9 mouse cellular contexts compared by ENCODE assay signal in genomic region chr11:22002783-22003340, GRCm38 (mm10). TPM values are rescaled to one million over a fixed set of nuclear protein-coding genes. Genes with fewer than 3 reads are reported as not detected.
DNase-seq lines count a peak whose midpoint lies in the region; ATAC-seq and TF ChIP-seq lines count a peak whose summit lies in the region.
"Had no signal": no experiment of that assay in that cellular context is flagged by ENCODE, and none has a peak within 500 bp of the region (broad histone marks: within the 10 kb centered on the region; RNA-seq: fewer than 3 reads in every experiment).

TSS of gene Otx1 (minus strand) at chr11:22002897.

- peaks cover 9 to 16% of the 10 kb centered on the region in 2 experiments for H3K4me1 ChIP-seq in heart, embryonic 14.5 days (ENCODE audit: control insufficient read depth in 2 of 2, insufficient read depth in 2 of 2, low read length in 2 of 2)

- H3K9me3 ChIP-seq in heart, embryonic 14.5 days (ENCODE audit: control insufficient read depth, low read length), result no peaks in the 10 kb centered on the region

- H3K27ac ChIP-seq in heart, embryonic 14.5 days (replicated peaks in 1 of 2; ENCODE audit: control insufficient read depth in 1 of 2, insufficient read depth in 1 of 2, low read depth in 2 of 2, low read length in 2 of 2), result no peak within 1 kb of the TSS

- intact Hi-C loops in left cerebral cortex, postnatal 36 days (cut with DNase I), result loop anchor here (5.0 to 10.0 kb wide), 2 partner anchors 192 to 431 kb away; partner anchors contain the start of genes Mdh1 and Wdpcp

- peak within 1 kb of the TSS; percentile 68 to 72 for H3K4me3 ChIP-seq in heart, embryonic 14.5 days (ENCODE audit: control insufficient read depth in 1 of 2, insufficient read depth in 1 of 2, low read depth in 1 of 2, low read length in 2 of 2)
- peak within 1 kb of the TSS; percentile 40 for H3K4me3 ChIP-seq in myocyte

- peak; percentile 66 to 71 for DNase-seq in cerebellum, postnatal 10 days
- DNase-seq in cerebellum, adult 11 months, result no peak
- DNase-seq in urinary bladder, postnatal 25 days (ENCODE audit: low spot score), result peak; percentile 16
- no peak for DNase-seq in urinary bladder, postnatal 4 days (ENCODE audit: low spot score in 2 of 2)
- peak; percentile 17 to 39 for DNase-seq in left cerebral cortex, postnatal 36 days (ENCODE audit: low spot score in 2 of 2)
- DNase-seq in thymus, adult 18-20 months, result no peak

- TF ChIP-seq POLR2A in myocyte (IDR thresholded peaks at IDR 0.05; ENCODE audit: insufficient read length, low read depth), result no peak

- peak within 1 kb of the TSS; percentile 69 for H3K9ac ChIP-seq in heart, embryonic 14.5 days (ENCODE audit: low read length)

- no peak for ATAC-seq in heart, embryonic 14.5 days (ENCODE audit: insufficient number of reproducible peaks, insufficient read depth, low FRiP score, low read depth)

- peaks cover 69% of the 10 kb centered on the region for H3K27me3 ChIP-seq in heart, embryonic 14.5 days (ENCODE audit: control insufficient read depth, insufficient read depth, low read length)
- no peaks in the 10 kb centered on the region for H3K27me3 ChIP-seq in myocyte (ENCODE audit: control insufficient read depth, insufficient read depth, insufficient read length)

- H3K79me2 ChIP-seq in myocyte (ENCODE audit: control insufficient read depth, insufficient read depth), result no peaks in the 10 kb centered on the region

- peak within 1 kb of the TSS; percentile 97 for H3K4me2 ChIP-seq in heart, embryonic 14.5 days (ENCODE audit: low read length)
- H3K4me2 ChIP-seq in myocyte (ENCODE audit: low read depth), result peak within 1 kb of the TSS; percentile 99

- H3K36me3 ChIP-seq in heart, embryonic 14.5 days (ENCODE audit: control insufficient read depth, insufficient read depth, low read length), result peaks cover 13% of the 10 kb centered on the region
- H3K36me3 ChIP-seq in myocyte (ENCODE audit: control insufficient read depth, insufficient read depth), result no peaks in the 10 kb centered on the region

- WGBS in heart, embryonic 14.5 days, result under 1% methylated on average over 34 of the region's 34 CpGs

- peak within 1 kb of the TSS; percentile 66 for H3ac ChIP-seq in myocyte (ENCODE audit: control insufficient read depth, insufficient read length)

TF ChIP-seq in myocyte, 11 proteins besides CTCF, POLR2A, EP300 and RAD21:
- TF ChIP-seq USF1 (IDR thresholded peaks at IDR 0.05; ENCODE audit: low read depth), result no peak
- TF ChIP-seq TCF12 (IDR thresholded peaks at IDR 0.05; ENCODE audit: insufficient read depth, poor library complexity, severe bottlenecking), result no peak
- no peak for TF ChIP-seq CEBPB (IDR thresholded peaks at IDR 0.05; ENCODE audit: insufficient read depth, poor library complexity, severe bottlenecking)
- no peak for TF ChIP-seq E2F4 (IDR thresholded peaks at IDR 0.05; ENCODE audit: insufficient read depth)
- TF ChIP-seq REST (IDR thresholded peaks at IDR 0.05; ENCODE audit: insufficient read depth, insufficient read length), result no peak
- no peak for TF ChIP-seq TCF3 (IDR thresholded peaks at IDR 0.05; ENCODE audit: insufficient read length, low read depth)
- no peak for TF ChIP-seq POLR2AphosphoS2 (IDR thresholded peaks at IDR 0.05; ENCODE audit: insufficient read length, low read depth)
- TF ChIP-seq MAX (IDR thresholded peaks at IDR 0.05; ENCODE audit: low read depth), result no peak

RNA-seq across cellular contexts. Expression of gene Otx1, which starts in this region (rescaled TPM):
- polyA plus RNA-seq in heart, embryonic 14.5 days (2014; fragmentation: Nextera tagmentation; extraction: Ambion mirVana), result 0.05 TPM in 1 of 2 replicates, not detected in the other
- 1 to 10 TPM; 6.1 to 6.2 TPM for total RNA-seq in left cerebral cortex, postnatal 36 days (2021)
- polyA plus RNA-seq in myocyte (2012; fragmentation: generic; extraction: Trizol), result 0.72 TPM
- total RNA-seq: hematopoietic stem cell, adult 5-6 weeks had no signal

Comparison
In these comparisons a context has a peak if more than half of its experiments do, and no peak if none do; other contexts are left out.
1. DNase-seq: peak in cerebellum, postnatal 10 days (2 of 2), urinary bladder, postnatal 25 days (single experiment) and left cerebral cortex, postnatal 36 days (2 of 2); none in cerebellum, adult 11 months (single experiment), urinary bladder, postnatal 4 days (0 of 2) and thymus, adult 18-20 months (0 of 2).